Mouse (Mus musculus) MEL (cell line): ENCODE data around the gene Ptcd2. TPM values are rescaled to one million over a fixed set of nuclear protein-coding genes. Genes with fewer than 3 reads are reported as not detected.

ENCODE experiments used
- DNase-seq: peaks from one replicate; pipeline ENCODE4 v3.0.0; 2011; ENCODE audit warnings: low read depth, low spot score
- H3K27ac ChIP-seq: 2 replicates; pipeline ENCODE4 v1.5.1; 2012; ENCODE audit warnings: low read depth, mild to moderate bottlenecking, control low read depth, low read length, moderate library complexity; ENCODE audit not compliant: control insufficient read depth
- H3K27me3 ChIP-seq, 2 experiments: fragments of 150-350 bp in 1 of 2; sonication (generic) in 1 of 2; 2 replicates each; pipeline ENCODE4 v1.6.1; 2012; ENCODE audit warnings: low read length in 2 of 2, mild to moderate bottlenecking in 2 of 2, improper control_type of control experiment in 1 of 2, moderate library complexity in 1 of 2; ENCODE audit not compliant: insufficient read depth in 2 of 2, control insufficient read depth in 1 of 2
- H3K36me3 ChIP-seq, 2 experiments: 2 replicates each; pipeline ENCODE4 v1.6.1; 2012 to 2014; ENCODE audit warnings: low read length in 2 of 2, improper control_type of control experiment in 1 of 2, inconsistent platforms in 1 of 2, mild to moderate bottlenecking in 1 of 2; ENCODE audit not compliant: insufficient read depth in 2 of 2, control insufficient read depth in 1 of 2
- H3K4me1 ChIP-seq, 2 experiments: fragments of 150-350 bp in 1 of 2; sonication (generic) in 1 of 2; 2 replicates each; pipeline ENCODE4 v1.6.1; 2012; ENCODE audit warnings: low read length in 2 of 2, improper control_type of control experiment in 1 of 2, mild to moderate bottlenecking in 1 of 2; ENCODE audit not compliant: insufficient read depth in 2 of 2, control insufficient read depth in 1 of 2
- H3K4me3 ChIP-seq, 2 experiments: fragments of 150-350 bp in 1 of 2; sonication (generic) in 1 of 2; 2 replicates each; pipeline ENCODE4 v1.5.1; 2012; ENCODE audit warnings: low read depth in 2 of 2, low read length in 2 of 2, mild to moderate bottlenecking in 2 of 2, moderate library complexity in 2 of 2, control low read depth in 1 of 2, improper control_type of control experiment in 1 of 2; ENCODE audit not compliant: control insufficient read depth in 1 of 2, insufficient read depth in 1 of 2
- H3K79me2 ChIP-seq: 2 replicates; pipeline ENCODE4 v1.6.1; 2012; ENCODE audit warnings: mild to moderate bottlenecking, low read length, moderate library complexity; ENCODE audit not compliant: control insufficient read depth, poor library complexity, insufficient read depth
- H3K9ac ChIP-seq: 2 replicates; pipeline ENCODE4 v1.6.1; 2012; ENCODE audit warnings: low read depth, mild to moderate bottlenecking, control low read depth, low read length, moderate library complexity; ENCODE audit not compliant: control insufficient read depth, poor library complexity, severe bottlenecking
- H3K9me3 ChIP-seq: fragments of 150-350 bp; sonication (generic); replicated peaks from 2 replicates; pipeline ENCODE4 v1.6.1; 2012; ENCODE audit warnings: mild to moderate bottlenecking, low read length, improper control_type of control experiment, moderate library complexity; ENCODE audit not compliant: insufficient read depth
- E2F4 ChIP-seq: IDR thresholded peaks from 2 replicates; pipeline ENCODE4 v1.6.1; 2011; ENCODE audit warnings: low read depth, low read length, improper control_type of control experiment, borderline replicate concordance
- EP300 ChIP-seq, 2 experiments: IDR thresholded peaks; 2 replicates each; pipeline ENCODE4 v1.6.1; 2011; ENCODE audit warnings: improper control_type of control experiment in 2 of 2, low read length in 2 of 2, low read depth in 1 of 2, mild to moderate bottlenecking in 1 of 2
- JUND ChIP-seq: IDR thresholded peaks from 2 replicates; pipeline ENCODE4 v1.6.1; 2011; ENCODE audit warnings: low read depth, mild to moderate bottlenecking, improper control_type of control experiment, low read length
- MAFK ChIP-seq: IDR thresholded peaks from 2 replicates; pipeline ENCODE4 v1.6.1; 2011; ENCODE audit warnings: low read depth, mild to moderate bottlenecking, low read length, improper control_type of control experiment, borderline replicate concordance
- MAX ChIP-seq: IDR thresholded peaks from 2 replicates; pipeline ENCODE4 v1.6.1; 2011; ENCODE audit warnings: low read length, improper control_type of control experiment
- MAZ ChIP-seq: IDR thresholded peaks from 2 replicates; pipeline ENCODE4 v1.6.1; 2012; ENCODE audit warnings: low read depth, mild to moderate bottlenecking, inconsistent platforms, low read length, improper control_type of control experiment
- MEF2A ChIP-seq: IDR thresholded peaks from 2 replicates; pipeline ENCODE4 v1.6.1; 2014; ENCODE audit warnings: low read depth, mild to moderate bottlenecking, inconsistent platforms, low read length, improper control_type of control experiment; ENCODE audit not compliant: poor library complexity, insufficient replicate concordance, severe bottlenecking; ENCODE audit errors: extremely low read depth
- MYC ChIP-seq: IDR thresholded peaks from 2 replicates; pipeline ENCODE4 v1.6.1; 2011; ENCODE audit warnings: low read depth, mild to moderate bottlenecking, low read length, improper control_type of control experiment, moderate library complexity
- NRF1 ChIP-seq: IDR thresholded peaks from 2 replicates; pipeline ENCODE4 v1.6.1; 2014; ENCODE audit warnings: low read depth, mild to moderate bottlenecking, inconsistent platforms, low read length, improper control_type of control experiment, moderate library complexity; ENCODE audit not compliant: poor library complexity, insufficient read depth, severe bottlenecking
- POLR2AphosphoS2 ChIP-seq: IDR thresholded peaks from 2 replicates; pipeline ENCODE4 v1.6.1; 2011; ENCODE audit warnings: low read length, improper control_type of control experiment
- TAL1 ChIP-seq: IDR thresholded peaks from 2 replicates; pipeline ENCODE4 v1.6.1; 2012; ENCODE audit warnings: mild to moderate bottlenecking, inconsistent platforms, low read length, moderate library complexity, mixed read lengths
- TCF12 ChIP-seq: IDR thresholded peaks from 2 replicates; pipeline ENCODE4 v1.6.1; 2014; ENCODE audit warnings: low read depth, mild to moderate bottlenecking, inconsistent platforms, low read length, improper control_type of control experiment, moderate library complexity
- ZMIZ1 ChIP-seq: IDR thresholded peaks from 2 replicates; pipeline ENCODE4 v1.6.1; 2012; ENCODE audit warnings: low read depth, mild to moderate bottlenecking, inconsistent platforms, low read length, improper control_type of control experiment, moderate library complexity
- polyA plus RNA-seq, 2 experiments: library from polyadenylated mRNA; stranded (reverse) in 1 of 2; unstranded in 1 of 2; fragments of >175 nt in 1 of 2; fragments of >200 nt in 1 of 2; gene quantifications; 2 replicates each; pipeline versions ENCODE4 v1.2.1 to v1.2.4; 2012; ENCODE audit warnings: low replicate concordance in 2 of 2, low read depth in 1 of 2; ENCODE audit not compliant: insufficient read length in 2 of 2, insufficient read depth in 1 of 2, missing spikeins in 1 of 2
- total RNA-seq: library from RNA; depleted of rRNA; stranded (reverse); fragments of 300-350 nt; gene quantifications from 2 replicates; pipeline ENCODE4 v1.2.3, GENCODE M21; 2012; rRNA removed

Gene Ptcd2
- total and polyA plus RNA-seq, 3 experiments = 42.9 to 55.3 TPM; not detected in 1

GRCm38 (mm10) chr13:99277521-99277920 lies 67.0 kb downstream of the Ptcd2 start:
- H3K27me3 ChIP-seq = no peaks in the 10 kb centered on the region
- no peaks in the 10 kb centered on the region for H3K79me2 ChIP-seq
- H3K9me3 ChIP-seq = no peaks in the 10 kb centered on the region
- DNase-seq = no peak
- no peaks in the 10 kb centered on the region for H3K4me1 ChIP-seq
- no peak overlapping the region for H3K4me3 ChIP-seq
- H3K9ac ChIP-seq = no peak overlapping the region
- TF ChIP-seq TCF12 (no peak), MYC (no peak), TAL1 (no peak), JUND (no peak), EP300 (IDR thresholded peaks at IDR 0.05; ENCODE audit: low read depth in 1 of 2, low read length in 2 of 2) (no peak), MEF2A (no peak), E2F4 (no peak), MAZ (no peak), ZMIZ1 (no peak), MAX (no peak)
- no peaks in the 10 kb centered on the region for H3K36me3 ChIP-seq
- H3K27ac ChIP-seq = no peak overlapping the region

- DNase-seq = no peak
These were observed 72.5 kb downstream of the Ptcd2 start for GRCm38 (mm10) chr13:99272046-99272445.

More at GRCm38 (mm10) chr13:99272046-99272445, 72.5 kb downstream of the Ptcd2 start:
- Histone ChIP-seq H3K27me3 (no peaks in the 10 kb centered on the region; a peak in 1 of 4 replicates), H3K4me3 (no peak overlapping the region), H3K27ac (no peak overlapping the region), H3K9me3 (no peaks in the 10 kb centered on the region), H3K4me1 (no peaks in the 10 kb centered on the region), H3K79me2 (no peaks in the 10 kb centered on the region), H3K36me3 (no peaks in the 10 kb centered on the region), H3K9ac (no peak overlapping the region)
- TF ChIP-seq POLR2AphosphoS2 (no peak), MAFK (no peak), NRF1 (no peak)

Other genes with a start within 250 kb of the Ptcd2 start
- not detected in 2 replicates for gene Zfp366, start 159.9 kb downstream of the Ptcd2 start, total RNA-seq
- gene Zfp366, start 159.9 kb downstream of the Ptcd2 start, polyA plus RNA-seq = not detected
- 27.9 and 29.5 TPM in 2 replicates for gene Mrps27, start 81 bp upstream of the Ptcd2 start, total RNA-seq
- gene Mrps27, start 81 bp upstream of the Ptcd2 start, polyA plus RNA-seq = 10 to 100 TPM in 1 of 2 experiments, not detected in 1; 44.1 TPM
- gene Map1b, start 171.8 kb upstream of the Ptcd2 start, total RNA-seq = not detected in 2 replicates
- gene Map1b, start 171.8 kb upstream of the Ptcd2 start, polyA plus RNA-seq = not detected